Mouse (Mus musculus) heart, postnatal 0 days (tissue): Measurements from ENCODE around the gene Gpr39.

ENCODE experiments used
- CTCF ChIP-seq: IDR thresholded peaks from 2 replicates; pipeline ENCODE4 v1.5.1; 2016; ENCODE audit warnings: antibody characterized with exemption, control low read depth, low read depth
- EP300 ChIP-seq: IDR thresholded peaks from 2 replicates; pipeline ENCODE4 v1.6.1; 2016; ENCODE audit warnings: antibody characterized with exemption, low read depth

GRCm38 (mm10) chr1:125837507-125837906 is 160.7 kb downstream of the Gpr39 start:
- TF ChIP-seq CTCF: no peak
- no peak for TF ChIP-seq EP300
